Mouse (Mus musculus) bone marrow, adult 2 months (tissue): ENCODE results near the gene Mex3a.

Experiments
- CTCF ChIP-seq: fragments of 200-500 bp; IDR thresholded peaks from 2 replicates; pipeline ENCODE4 v1.5.1; 2011; ENCODE audit warnings: low read length, control low read depth; ENCODE audit not compliant: control insufficient read depth, insufficient read depth
- POLR2A ChIP-seq: fragments of 200-500 bp; IDR thresholded peaks from 2 replicates; pipeline ENCODE4 v1.6.1; 2011; ENCODE audit warnings: low read depth, mild to moderate bottlenecking, control low read depth, low read length, borderline replicate concordance; ENCODE audit not compliant: control insufficient read depth

DNA sequence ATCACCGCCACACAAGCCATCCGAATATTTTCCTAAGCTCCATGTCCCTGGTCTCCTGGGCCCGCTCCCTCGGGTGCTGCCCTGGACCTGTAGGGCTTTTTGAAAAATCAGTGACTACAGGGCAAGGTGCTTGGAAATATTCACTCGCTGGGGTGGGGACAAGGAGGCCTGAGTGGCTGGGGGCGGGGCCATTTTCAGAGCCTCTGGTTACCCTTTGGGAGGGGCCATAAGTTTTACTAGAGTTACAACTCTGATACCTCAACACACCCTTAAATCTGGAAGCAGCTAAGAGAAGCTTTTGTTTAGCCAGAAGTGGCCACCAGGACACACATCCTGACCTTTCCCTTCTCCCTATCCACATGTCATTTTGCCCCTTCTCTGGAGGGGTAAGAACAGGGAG, 5.0 kb downstream of the Mex3a start:
- TF ChIP-seq CTCF (no peak), POLR2A (no peak)
